Mouse (Mus musculus) neural tube, postnatal 0 days (tissue): Measurements from ENCODE around the gene Mettl15. TPM values are rescaled to one million over a fixed set of nuclear protein-coding genes. Genes with fewer than 3 reads are reported as not detected.

Experiments
- microRNA-seq: library from miRNA; unstranded; fragments of <30 nt; microRNA quantifications from one replicate; pipeline ENCODE4, GENCODE M21; 2016
- polyA plus RNA-seq: library from polyadenylated mRNA; unstranded; fragments of >200 nt; fragmentation: Nextera tagmentation; extraction: Ambion mirVana; gene quantifications from 2 replicates; pipeline ENCODE4 v1.2.1, GENCODE M21; 2015

The Mettl15 gene
- 8.2 and 8.5 TPM in 2 replicates for polyA plus RNA-seq

GRCm38 (mm10) chr2:109280600-109281340, at the start of gene Mettl15, which contains the start of gene Kif18a:
Gene Mettl15, minus strand, starts transcription at chr2:109280748.
Gene Kif18a, plus strand, starts transcription at chr2:109280738.

Small RNA genes lying within 50 kb of the gene (microRNA-seq; reads per million reads assigned to microRNA genes)
- gene Gm24115, result not detected

Other genes starting within 250 kb of the Mettl15 start
- gene Kif18a, start within 50 bp of the Mettl15 start, polyA plus RNA-seq, result 2.5 and 3.1 TPM in 2 replicates